Comparison of ENCODE assay signal across 16 mouse cellular contexts in the genomic region with DNA sequence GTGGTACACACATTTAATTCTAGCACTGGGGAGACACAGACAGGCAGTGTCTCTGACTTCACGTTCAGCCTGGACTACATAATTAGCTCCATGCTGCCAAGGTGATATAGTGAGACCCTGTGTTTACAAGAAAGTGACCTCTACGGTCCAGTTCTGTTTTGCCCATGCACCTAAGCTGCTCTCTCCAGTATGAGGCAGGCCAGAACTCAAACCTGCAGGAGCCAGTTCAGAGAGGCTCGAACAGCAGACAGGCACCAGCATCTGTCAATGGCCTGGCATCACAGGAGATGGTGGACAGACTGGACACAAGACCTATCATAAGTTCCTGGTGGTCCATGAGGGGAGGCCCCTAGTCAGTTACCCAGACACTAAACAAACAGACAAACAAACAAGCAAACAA. TPM values are rescaled to one million over a fixed set of nuclear protein-coding genes. Genes with fewer than 3 reads are reported as not detected.
A peak's percentile ranks its signal among the peaks of the same experiment; 100 is the strongest.
DNase-seq lines count a peak whose midpoint lies in the region; ATAC-seq and TF ChIP-seq lines count a peak whose summit lies in the region.
"Had no signal": no experiment of that assay in that cellular context is flagged by ENCODE, and none has a peak within 500 bp of the region (broad histone marks: within the 10 kb centered on the region; RNA-seq: fewer than 3 reads in every experiment).

No protein-coding gene starts in this region.

- H3K27me3 ChIP-seq in heart, embryonic 11.5 days (ENCODE audit: control insufficient read depth, insufficient read depth, low read length) = no peaks in the 10 kb centered on the region
- no peaks in the 10 kb centered on the region for H3K27me3 ChIP-seq in intestine, embryonic 16.5 days (replicated peaks; ENCODE audit: control insufficient read depth, insufficient read depth, low read length)
- H3K27me3 ChIP-seq in intestine, embryonic 15.5 days (replicated peaks) = no peaks in the 10 kb centered on the region
- no peaks in the 10 kb centered on the region for H3K27me3 ChIP-seq in hindbrain, embryonic 10.5 days (ENCODE audit: insufficient read depth, poor library complexity, severe bottlenecking)

- WGBS in heart, embryonic 11.5 days (ENCODE audit: insufficient replicate concordance) = 47% methylated on average over 3 of the region's 3 CpGs
- WGBS in intestine, embryonic 16.5 days = 46% methylated on average over 3 of the region's 3 CpGs
- 49% methylated on average over 3 of the region's 3 CpGs for WGBS in intestine, embryonic 15.5 days
- WGBS in hindbrain, embryonic 10.5 days = 82% methylated on average over 3 of the region's 3 CpGs

- peaks cover 24% of the 10 kb centered on the region for H3K4me1 ChIP-seq in heart, embryonic 11.5 days (ENCODE audit: control insufficient read depth, insufficient read depth, low read length)
- H3K4me1 ChIP-seq in intestine, embryonic 16.5 days (ENCODE audit: control insufficient read depth, insufficient read depth, low read length) = 0 out of 2 replicates have a peak, but pooled peaks cover 14% of the 10 kb centered on the region
- peaks cover 6% of the 10 kb centered on the region; the same call in 1 of the 2 replicates for H3K4me1 ChIP-seq in intestine, embryonic 15.5 days (replicated peaks)
- no peaks in the 10 kb centered on the region for H3K4me1 ChIP-seq in hindbrain, embryonic 10.5 days (replicated peaks)
- H3K4me1 ChIP-seq: embryonic facial prominence, embryonic 10.5 days had no signal

- no peak for TF ChIP-seq CTCF in left cerebral cortex, adult 2 months (IDR thresholded peaks at IDR 0.05)

- H3K9ac ChIP-seq in heart, embryonic 11.5 days (ENCODE audit: low read depth, low read length) = no peak overlapping the region; the same call in 1 of the 2 replicates
- no peak overlapping the region for H3K9ac ChIP-seq in intestine, embryonic 16.5 days (ENCODE audit: low read depth, low read length)
- H3K9ac ChIP-seq in intestine, embryonic 15.5 days = no peak overlapping the region

- DNase-seq in heart, adult 8-10 months (ENCODE audit: low spot score) = no peak
- no peak for DNase-seq in left cerebral cortex, adult 2 months (ENCODE audit: extremely low spot score in 1 of 2, low spot score in 2 of 2)
- no peak for DNase-seq in left cerebral cortex, postnatal 25 days (ENCODE audit: low spot score in 2 of 2)
- no peak for DNase-seq in hindbrain, embryonic 10.5 days (ENCODE audit: low spot score)
- DNase-seq: B cell, adult 2 months; cerebellum, adult 9-10 months; gastrocnemius, postnatal 10 days; liver; right cerebral cortex, adult 18-20 months had no signal

- H3K36me3 ChIP-seq in heart, embryonic 11.5 days (ENCODE audit: control insufficient read depth, insufficient read depth, low read length) = peaks cover 6% of the 10 kb centered on the region; the same call in 1 of the 2 replicates
- no peaks in the 10 kb centered on the region; the same call in none of the 2 replicates for H3K36me3 ChIP-seq in intestine, embryonic 16.5 days (ENCODE audit: control insufficient read depth, insufficient read depth, low read length)
- no peaks in the 10 kb centered on the region for H3K36me3 ChIP-seq in intestine, embryonic 15.5 days
- H3K36me3 ChIP-seq in hindbrain, embryonic 10.5 days = peaks cover 80% of the 10 kb centered on the region

- no peak for ATAC-seq in heart, embryonic 11.5 days (replicated peaks; ENCODE audit: insufficient number of reproducible peaks, low FRiP score, low TSS enrichment)
- ATAC-seq in intestine, embryonic 16.5 days = no peak
- ATAC-seq in intestine, embryonic 15.5 days = no peak
- ATAC-seq: hindbrain, postnatal 0 days; lung, postnatal 0 days had no signal

- peak overlapping the region; percentile 72 for H3K27ac ChIP-seq in heart, embryonic 11.5 days (ENCODE audit: low read depth, low read length)
- H3K27ac ChIP-seq in intestine, embryonic 16.5 days (ENCODE audit: low read length) = peak overlapping the region; percentile 71; the same call in 1 of the 2 replicates
- no peak overlapping the region for H3K27ac ChIP-seq in intestine, embryonic 15.5 days
- peak overlapping the region; percentile 1; the same call in 1 of the 2 replicates for H3K27ac ChIP-seq in left cerebral cortex, adult 2 months
- H3K27ac ChIP-seq in hindbrain, embryonic 10.5 days = no peak overlapping the region
- H3K27ac ChIP-seq: embryonic facial prominence, embryonic 10.5 days; hindbrain, postnatal 0 days had no signal

- no peak overlapping the region for H3K4me3 ChIP-seq in heart, embryonic 11.5 days (ENCODE audit: low read depth, low read length)
- H3K4me3 ChIP-seq in intestine, embryonic 16.5 days (ENCODE audit: low read length) = no peak overlapping the region
- no peak overlapping the region for H3K4me3 ChIP-seq in intestine, embryonic 15.5 days (replicated peaks)
- H3K4me3 ChIP-seq in left cerebral cortex, adult 2 months = no peak overlapping the region
- no peak overlapping the region for H3K4me3 ChIP-seq in hindbrain, embryonic 10.5 days
- H3K4me3 ChIP-seq: embryonic facial prominence, embryonic 10.5 days had no signal

- H3K9me3 ChIP-seq in heart, embryonic 11.5 days (replicated peaks; ENCODE audit: control insufficient read depth, low read length) = no peaks in the 10 kb centered on the region
- H3K9me3 ChIP-seq in intestine, embryonic 16.5 days (ENCODE audit: control insufficient read depth, low read length) = no peaks in the 10 kb centered on the region
- no peaks in the 10 kb centered on the region for H3K9me3 ChIP-seq in intestine, embryonic 15.5 days
- no peaks in the 10 kb centered on the region for H3K9me3 ChIP-seq in hindbrain, embryonic 10.5 days
- H3K9me3 ChIP-seq: embryonic facial prominence, embryonic 10.5 days had no signal

- intact Hi-C loops in left cerebral cortex, adult 2 months (cut with DNase I) = loop anchor here (5.0 kb wide), 1 partner anchor 39 kb away; no protein-coding TSS in a partner anchor
- intact Hi-C loops in left cerebral cortex, postnatal 25 days (cut with DNase I) = no loop called here

- H3K4me2 ChIP-seq in heart, embryonic 11.5 days = no peak overlapping the region
- no peak overlapping the region for H3K4me2 ChIP-seq in intestine, embryonic 16.5 days (ENCODE audit: low read depth, low read length)
- no peak overlapping the region for H3K4me2 ChIP-seq in intestine, embryonic 15.5 days (replicated peaks)
- H3K4me2 ChIP-seq: midbrain, embryonic 11.5 days had no signal

RNA-seq across cellular contexts. Expression of gene Capn15, which starts 32.8 kb away (rescaled TPM):
- 12.7 and 15.2 TPM in 2 replicates for polyA plus RNA-seq in heart, embryonic 11.5 days (2014; fragmentation: Nextera tagmentation; extraction: Ambion mirVana)
- total RNA-seq in heart, adult 8-10 months (2022) = 1 to 10 TPM; 5.4 to 8.1 (median 6.8) TPM
- 22.3 and 24.5 TPM in 2 replicates for polyA plus RNA-seq in intestine, embryonic 16.5 days (2015; fragmentation: Nextera tagmentation; extraction: Ambion mirVana)
- polyA plus RNA-seq in intestine, embryonic 15.5 days (2015; fragmentation: Nextera tagmentation; extraction: Ambion mirVana) = 18.5 and 25.1 TPM in 2 replicates
- 10 to 100 TPM; 53.9 to 59.3 TPM for total RNA-seq in left cerebral cortex, adult 2 months (2021)
- total RNA-seq in left cerebral cortex, postnatal 25 days (2021) = 10 to 100 TPM; 47.0 to 51.6 TPM
- 32.4 and 35.0 TPM in 2 replicates for polyA plus RNA-seq in hindbrain, embryonic 10.5 days (2016; fragmentation: Nextera tagmentation; extraction: Ambion mirVana)

RNA-seq across cellular contexts. Expression of gene Rab11fip3, which starts 51.0 kb away (rescaled TPM):
- polyA plus RNA-seq in heart, embryonic 11.5 days (2014; fragmentation: Nextera tagmentation; extraction: Ambion mirVana) = 11.9 and 12.8 TPM in 2 replicates
- 10 to 100 TPM; 30.0 to 33.6 (median 32.2) TPM for total RNA-seq in heart, adult 8-10 months (2022)
- polyA plus RNA-seq in intestine, embryonic 16.5 days (2015; fragmentation: Nextera tagmentation; extraction: Ambion mirVana) = 13.0 and 18.0 TPM in 2 replicates
- polyA plus RNA-seq in intestine, embryonic 15.5 days (2015; fragmentation: Nextera tagmentation; extraction: Ambion mirVana) = 12.4 and 13.6 TPM in 2 replicates
- total RNA-seq in left cerebral cortex, adult 2 months (2021) = 100 to 1,000 TPM; 114 to 119 TPM
- 100 to 1,000 TPM in 1 of 2 experiments, 10 to 100 TPM in 1; 95.8 to 103 TPM for total RNA-seq in left cerebral cortex, postnatal 25 days (2021)
- polyA plus RNA-seq in hindbrain, embryonic 10.5 days (2016; fragmentation: Nextera tagmentation; extraction: Ambion mirVana) = 24.7 and 30.9 TPM in 2 replicates

Comparison
In these comparisons a context has a peak if more than half of its experiments do, and no peak if none do; other contexts are left out.
1. H3K27ac ChIP-seq: peak in heart, embryonic 11.5 days (single experiment), intestine, embryonic 16.5 days (single experiment) and left cerebral cortex, adult 2 months (single experiment); none in intestine, embryonic 15.5 days (single experiment) and hindbrain, embryonic 10.5 days (single experiment).